Mouse (Mus musculus): Measurements from ENCODE around the gene Crkl.

GRCm38 (mm10) chr16:17491896-17492561, 40.2 kb downstream of the Crkl start:
- TF ChIP-seq CTCF (IDR thresholded peaks at IDR 0.05; ENCODE audit: insufficient read depth, low read length), result no peak
- no peak for TF ChIP-seq POLR2A (IDR thresholded peaks at IDR 0.05; ENCODE audit: borderline replicate concordance, extremely low read depth, low read depth, low read length)
